Mouse (Mus musculus) ES-E14 (cell line): ENCODE measurements around the gene Trp53bp1. TPM values are rescaled to one million over a fixed set of nuclear protein-coding genes. Genes with fewer than 3 reads are reported as not detected.

ENCODE experiments used
- DNase-seq: peaks from one replicate; pipeline ENCODE4 v3.0.0-alpha.2; 2013; ENCODE audit warnings: low read depth, low spot score
- H3K27ac ChIP-seq: 2 replicates; pipeline ENCODE4 v1.5.1; 2012; ENCODE audit warnings: low read depth, mild to moderate bottlenecking, low read length, moderate library complexity, mixed read lengths; ENCODE audit not compliant: poor library complexity, insufficient read depth, severe bottlenecking
- H3K36me3 ChIP-seq: 2 replicates; pipeline ENCODE4 v1.6.1; 2012; ENCODE audit warnings: mild to moderate bottlenecking, low read length, moderate library complexity, mixed read lengths; ENCODE audit not compliant: control insufficient read depth, poor library complexity, insufficient read depth, severe bottlenecking
- H3K4me1 ChIP-seq, 2 experiments: fragments of 150-350 bp in 1 of 2; sonication (generic) in 1 of 2; 2 replicates each; pipeline ENCODE4 v1.6.1; 2012; ENCODE audit warnings: low read length in 2 of 2, mild to moderate bottlenecking in 1 of 2, mixed read lengths in 1 of 2; ENCODE audit not compliant: control insufficient read depth in 2 of 2, insufficient read depth in 2 of 2, poor library complexity in 1 of 2
- H3K4me3 ChIP-seq, 2 experiments: fragments of 150-350 bp in 1 of 2; sonication (generic) in 1 of 2; 2 replicates each; pipeline ENCODE4 v1.5.1; 2012; ENCODE audit warnings: low read length in 2 of 2, low read depth in 1 of 2, mild to moderate bottlenecking in 1 of 2, mixed read lengths in 1 of 2; ENCODE audit not compliant: insufficient read depth in 1 of 2, poor library complexity in 1 of 2, severe bottlenecking in 1 of 2
- H3K9ac ChIP-seq: 2 replicates; pipeline ENCODE4 v1.6.1; 2012; ENCODE audit warnings: low read depth, mild to moderate bottlenecking, low read length, mixed read lengths; ENCODE audit not compliant: poor library complexity, insufficient read depth, severe bottlenecking
- H3K9me3 ChIP-seq: fragments of 150-350 bp; sonication (generic); 2 replicates; pipeline ENCODE4 v1.6.1; 2012; ENCODE audit warnings: low read depth, mild to moderate bottlenecking, low read length; ENCODE audit not compliant: control insufficient read depth, insufficient read depth
- CHD2 ChIP-seq: IDR thresholded peaks from 2 replicates; pipeline ENCODE4 v1.6.1; 2014; ENCODE audit warnings: mild to moderate bottlenecking, low read depth, low read length, inconsistent platforms
- HCFC1 ChIP-seq: IDR thresholded peaks from 2 replicates; pipeline ENCODE4 v1.6.1; 2012; ENCODE audit warnings: low read length, inconsistent platforms, borderline replicate concordance; ENCODE audit not compliant: insufficient read depth
- MAFK ChIP-seq: IDR thresholded peaks from 2 replicates; pipeline ENCODE4 v1.6.1; 2014; ENCODE audit warnings: mild to moderate bottlenecking, low read depth, low read length, inconsistent platforms; ENCODE audit not compliant: insufficient read depth
- ZC3H11A ChIP-seq: IDR thresholded peaks from 2 replicates; pipeline ENCODE4 v1.6.1; 2012; ENCODE audit warnings: low read depth, mild to moderate bottlenecking, inconsistent platforms, low read length, borderline replicate concordance
- ZNF384 ChIP-seq: IDR thresholded peaks from 2 replicates; pipeline ENCODE4 v1.6.1; 2012; ENCODE audit warnings: low read depth, low read length, inconsistent platforms
- in situ Hi-C, 2 experiments: fragments of 600-800 bp; cut with MboI; formaldehyde crosslinking; loops; one replicate each; pipeline ENCODE4 v1.15.1; 2025; ENCODE audit warnings: low sequenced_read_pairs in 2 of 2, inconsistent platforms in 1 of 2; ENCODE audit not compliant: unreplicated experiment in 2 of 2
- total RNA-seq: library from RNA; depleted of rRNA; stranded (reverse); fragments of 300-350 nt; gene quantifications from 2 replicates; pipeline ENCODE4 v1.2.3, GENCODE M21; 2012; rRNA removed

Trp53bp1 gene
- total RNA-seq, result 47.6 and 63.3 TPM in 2 replicates

DNA sequence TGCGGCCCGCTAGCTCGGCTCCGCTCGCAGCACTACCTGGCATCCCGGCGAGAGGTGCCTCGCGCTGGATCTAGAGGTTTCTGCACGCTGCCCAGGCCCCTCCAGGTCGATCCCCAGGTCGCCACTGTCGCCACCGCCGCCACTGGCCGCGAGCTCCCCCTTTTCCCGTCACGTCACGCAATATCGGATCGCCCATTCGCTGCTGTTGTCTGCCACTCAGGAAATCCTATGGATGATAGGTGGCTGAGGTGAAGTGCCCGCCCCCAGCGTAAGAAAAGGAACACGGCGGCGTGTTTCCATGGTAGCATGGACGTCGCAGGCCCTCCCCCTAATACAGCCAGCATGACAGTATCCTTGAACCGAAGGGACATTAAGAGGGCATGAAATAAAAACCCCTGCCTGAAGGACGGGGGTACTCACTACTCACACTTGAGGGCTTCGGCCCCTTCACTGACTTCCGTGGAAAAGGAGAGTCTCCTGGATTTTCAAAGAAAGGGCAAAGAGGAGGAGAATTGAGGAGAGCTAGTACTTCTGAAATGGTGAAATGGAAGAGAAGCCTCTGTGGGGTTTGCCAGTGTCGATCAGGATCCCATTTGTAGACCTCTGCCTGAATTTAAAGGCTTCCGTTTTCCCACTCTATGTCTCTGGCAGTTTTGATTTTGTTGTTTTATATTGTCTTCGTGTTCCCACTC lies at the start of gene Trp53bp1:
Gene Trp53bp1, minus strand, starts transcription at position 172 of the 692 bp plus-strand sequence.
- TF ChIP-seq CHD2 (peak; percentile 66; the same call in 1 of the 2 replicates), MAFK (no peak)
- H3K36me3 ChIP-seq, result peaks cover 11% of the 10 kb centered on the region
- H3K9me3 ChIP-seq, result no peaks in the 10 kb centered on the region
- H3K4me1 ChIP-seq, result peaks cover 3 to 5% of the 10 kb centered on the region in 2 experiments; a peak in 2 of 4 replicates
- DNase-seq, result peak; percentile 93
- peak within 1 kb of the TSS; percentile 78 to 99 for H3K4me3 ChIP-seq
- in situ Hi-C loops, result no loop called here
- H3K27ac ChIP-seq, result peak within 1 kb of the TSS; percentile 83
- peak within 1 kb of the TSS; percentile 75 for H3K9ac ChIP-seq

DNA sequence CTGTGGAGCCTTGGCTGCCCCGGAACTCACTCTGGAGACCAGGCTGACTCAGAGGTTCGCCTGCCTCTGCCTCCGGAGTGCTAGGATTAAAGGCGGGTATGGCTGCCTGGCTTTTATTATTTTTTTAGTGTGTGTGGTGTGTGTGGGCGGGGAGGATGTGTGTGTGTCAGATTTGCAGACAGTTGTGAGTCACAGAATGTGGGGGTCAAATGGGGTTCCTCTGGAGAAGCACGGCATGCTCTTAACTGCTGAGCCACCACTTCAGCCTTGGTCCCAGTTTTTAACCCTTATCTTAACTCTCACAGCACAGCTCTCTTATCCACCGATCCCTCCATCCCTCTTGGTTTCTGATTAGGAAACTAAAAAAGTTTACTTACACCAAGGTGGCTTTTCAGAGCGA lies 45.1 kb upstream of the Trp53bp1 start:
- in situ Hi-C loops, result no loop called here
- DNase-seq, result no peak
- no peak overlapping the region for H3K27ac ChIP-seq
- no peak overlapping the region for H3K4me3 ChIP-seq
- TF ChIP-seq CHD2 (no peak), HCFC1 (no peak), ZNF384 (no peak), ZC3H11A (no peak), MAFK (no peak)
- H3K9ac ChIP-seq, result no peak overlapping the region
- no peaks in the 10 kb centered on the region for H3K4me1 ChIP-seq
- H3K36me3 ChIP-seq, result no peaks in the 10 kb centered on the region
- H3K9me3 ChIP-seq, result no peaks in the 10 kb centered on the region

DNA sequence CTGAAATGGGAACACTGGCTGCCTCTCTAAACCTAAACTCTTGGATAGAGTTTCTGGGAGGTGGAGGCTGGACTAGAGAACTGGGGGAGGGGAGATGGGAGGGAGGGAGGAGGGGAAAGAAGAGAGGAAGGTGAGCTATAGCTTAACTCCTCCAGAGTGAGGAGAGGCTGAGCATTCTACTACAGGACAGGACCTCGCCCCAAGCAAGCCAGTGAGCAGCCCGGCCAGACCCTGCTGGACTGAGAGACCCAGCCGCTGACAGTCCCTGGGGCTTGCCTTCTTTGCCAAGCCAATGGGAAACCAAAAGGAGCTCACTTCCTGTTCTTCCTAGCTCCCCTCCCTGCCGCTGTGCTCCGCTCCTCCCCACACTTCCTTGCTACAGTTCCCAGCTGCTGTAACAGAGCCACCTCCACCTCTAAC lies 37.8 kb upstream of the Trp53bp1 start:
- Histone ChIP-seq H3K4me3 (peak overlapping the region in 1 of 2 experiments; percentile 1; a peak in 1 of 4 replicates), H3K36me3 (peaks cover 7% of the 10 kb centered on the region; the same call in 1 of the 2 replicates), H3K27ac (no peak overlapping the region)

DNA sequence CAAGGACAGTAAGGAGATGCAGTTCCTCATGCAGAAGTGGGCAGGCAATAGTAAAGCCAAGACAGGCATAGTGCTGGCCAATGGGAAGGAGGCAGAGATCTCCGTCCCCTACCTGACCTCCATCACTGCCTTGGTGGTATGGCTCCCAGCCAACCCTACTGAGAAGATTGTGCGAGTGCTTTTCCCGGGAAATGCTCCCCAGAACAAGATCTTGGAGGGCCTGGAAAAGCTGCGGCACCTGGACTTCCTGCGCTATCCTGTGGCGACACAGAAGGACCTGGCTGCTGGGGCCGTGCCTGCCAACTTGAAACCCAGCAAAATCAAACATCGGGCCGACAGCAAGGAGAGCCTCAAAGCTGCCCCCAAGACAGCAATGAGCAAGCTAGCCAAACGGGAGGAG lies 28.8 kb upstream of the Trp53bp1 start:
- Histone ChIP-seq H3K36me3 (peaks cover 36% of the 10 kb centered on the region), H3K4me3 (no peak overlapping the region), H3K9me3 (no peaks in the 10 kb centered on the region), H3K27ac (no peak overlapping the region), H3K4me1 (peaks cover 3 to 27% of the 10 kb centered on the region in 2 experiments; a peak in 3 of 4 replicates), H3K9ac (no peak overlapping the region)
- in situ Hi-C loops, result no loop called here
- TF ChIP-seq ZNF384, result no peak
- TF ChIP-seq CHD2, result no peak
- no peak for TF ChIP-seq HCFC1
- no peak for TF ChIP-seq ZC3H11A
- no peak for TF ChIP-seq MAFK
- no peak for DNase-seq

More for the DNA sequence above, 37.8 kb upstream of the Trp53bp1 start:
- Histone ChIP-seq H3K4me1 (peaks cover 2 to 12% of the 10 kb centered on the region in 2 experiments; a peak in 2 of 4 replicates), H3K9me3 (no peaks in the 10 kb centered on the region), H3K9ac (peak overlapping the region; percentile 3; the same call in 1 of the 2 replicates)
- in situ Hi-C loops, result no loop called here
- DNase-seq, result no peak
- TF ChIP-seq MAFK (no peak), ZNF384 (no peak), CHD2 (no peak), HCFC1 (no peak), ZC3H11A (no peak)
